Mouse (Mus musculus) stomach, embryonic 15.5 days (tissue): ENCODE data around the gene Zfp607b. TPM values are rescaled to one million over a fixed set of nuclear protein-coding genes. Genes with fewer than 3 reads are reported as not detected.

Experiments
- ATAC-seq: fragments of 200-750 bp; cut with Nextera tagmentation; 2 replicates; pipeline ENCODE4 v1.8.0; 2017; ENCODE audit warnings: low read depth, moderate number of reproducible peaks, moderate TSS enrichment; ENCODE audit not compliant: insufficient read depth, low FRiP score
- H3K27ac ChIP-seq: fragments of 300-500 bp; sonication (generic); 2 replicates; pipeline ENCODE4 v1.5.1; 2015; ENCODE audit warnings: mild to moderate bottlenecking, inconsistent platforms
- H3K27me3 ChIP-seq: fragments of 300-500 bp; sonication (generic); replicated peaks from 2 replicates; pipeline ENCODE4 v1.6.1; 2015; ENCODE audit warnings: inconsistent platforms
- H3K36me3 ChIP-seq: fragments of 300-500 bp; sonication (generic); 2 replicates; pipeline ENCODE4 v1.6.1; 2015; ENCODE audit warnings: inconsistent platforms
- H3K4me1 ChIP-seq: fragments of 300-500 bp; sonication (generic); 2 replicates; pipeline ENCODE4 v1.6.1; 2015; ENCODE audit warnings: inconsistent platforms
- H3K4me2 ChIP-seq: fragments of 300-500 bp; sonication (generic); 2 replicates; pipeline ENCODE4 v1.6.1; 2015; ENCODE audit warnings: mild to moderate bottlenecking, inconsistent platforms
- H3K4me3 ChIP-seq: fragments of 300-500 bp; sonication (generic); replicated peaks from 2 replicates; pipeline ENCODE4 v1.5.1; 2015; ENCODE audit warnings: inconsistent platforms
- H3K9ac ChIP-seq: fragments of 300-500 bp; sonication (generic); 2 replicates; pipeline ENCODE4 v1.6.1; 2015; ENCODE audit warnings: inconsistent platforms
- H3K9me3 ChIP-seq: fragments of 300-500 bp; sonication (generic); 2 replicates; pipeline ENCODE4 v1.6.1; 2016; ENCODE audit warnings: inconsistent platforms
- WGBS: fragments of 180-500 bp; shearing (Covaris S2); methylation state at CpG from one replicate; pipeline ENCODE4 v1.1.7; 2015; 5-methylcytosine and 5-hydroxymethylcytosine counted together
- polyA plus RNA-seq: library from polyadenylated mRNA; unstranded; fragments of >200 nt; fragmentation: Nextera tagmentation; extraction: Ambion mirVana; gene quantifications from 2 replicates; pipeline ENCODE4 v1.2.1, GENCODE M21; 2015

The Zfp607b gene
- polyA plus RNA-seq, 1 experiment from 2014 or later: 4.2 TPM

- ATAC-seq: no peak
- H3K27me3 ChIP-seq: peaks cover 56% of the 10 kb centered on the region
Observed at GRCm38 (mm10) chr7:27657824-27658395, 31.2 kb upstream of the Zfp607b start.

GRCm38 (mm10) chr7:27658712-27659663, 30.2 kb upstream of the Zfp607b start:
- Histone ChIP-seq H3K36me3 (0 out of 2 replicates have a peak, but pooled peaks cover 3% of the 10 kb centered on the region), H3K27me3 (peaks cover 45% of the 10 kb centered on the region), H3K9me3 (no peaks in the 10 kb centered on the region), H3K27ac (no peak overlapping the region), H3K4me1 (peaks cover 5% of the 10 kb centered on the region; the same call in 1 of the 2 replicates), H3K4me2 (no peak overlapping the region), H3K9ac (no peak overlapping the region), H3K4me3 (no peak overlapping the region)
- no peak for ATAC-seq
- 64% methylated on average over 14 of the region's 14 CpGs for WGBS

More at GRCm38 (mm10) chr7:27657824-27658395, 31.2 kb upstream of the Zfp607b start:
- Histone ChIP-seq H3K9me3 (no peaks in the 10 kb centered on the region), H3K4me3 (no peak overlapping the region), H3K4me2 (no peak overlapping the region), H3K27ac (no peak overlapping the region), H3K4me1 (peaks cover 10% of the 10 kb centered on the region; the same call in 1 of the 2 replicates), H3K9ac (no peak overlapping the region), H3K36me3 (0 out of 2 replicates have a peak, but pooled peaks cover 3% of the 10 kb centered on the region)
- WGBS: 34% methylated on average over 53 of the region's 53 CpGs

- Histone ChIP-seq H3K4me2 (no peak overlapping the region), H3K9ac (no peak overlapping the region), H3K27me3 (peaks cover 19% of the 10 kb centered on the region; the same call in 1 of the 2 replicates), H3K9me3 (no peaks in the 10 kb centered on the region), H3K27ac (no peak overlapping the region), H3K36me3 (0 out of 2 replicates have a peak, but pooled peaks cover 9% of the 10 kb centered on the region), H3K4me1 (no peaks in the 10 kb centered on the region), H3K4me3 (no peak overlapping the region)
- WGBS: 86% methylated on average over 4 of the region's 4 CpGs
- ATAC-seq: no peak
Observed at GRCm38 (mm10) chr7:27662038-27662437, 27.1 kb upstream of the Zfp607b start.

DNA sequence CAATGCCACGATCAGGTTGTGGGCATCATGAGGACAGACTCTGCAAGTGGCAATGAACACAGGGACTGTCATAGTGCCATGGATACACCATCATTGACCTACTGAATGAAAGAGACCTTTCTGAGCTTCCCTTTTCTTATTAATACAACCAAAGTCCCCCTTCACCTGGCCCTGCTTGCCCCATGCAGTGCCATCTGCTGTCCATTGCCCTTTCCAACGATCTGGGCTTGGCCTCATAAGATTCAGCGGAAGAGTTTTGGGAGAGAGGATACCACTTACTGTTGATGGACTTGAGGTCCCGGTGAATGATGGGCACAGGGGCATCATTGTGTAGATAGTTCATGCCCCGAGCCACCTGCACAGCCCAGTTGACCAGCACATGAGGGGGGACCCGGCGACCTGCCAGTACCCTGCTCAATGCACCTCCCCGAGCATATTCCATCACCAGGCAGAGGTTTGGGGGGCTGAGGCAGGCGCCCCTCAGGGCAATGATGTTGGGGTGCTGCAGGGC, 16.0 kb upstream of the Zfp607b start:
- no peak for ATAC-seq
- Histone ChIP-seq H3K36me3 (no peaks in the 10 kb centered on the region), H3K4me3 (peak overlapping the region; percentile 76), H3K4me2 (peak overlapping the region; percentile 97), H3K4me1 (peaks cover 15% of the 10 kb centered on the region), H3K9ac (peak overlapping the region; percentile 78), H3K9me3 (no peaks in the 10 kb centered on the region), H3K27ac (no peak overlapping the region), H3K27me3 (no peaks in the 10 kb centered on the region)
- 54% methylated on average over 9 of the region's 9 CpGs for WGBS

GRCm38 (mm10) chr7:27673575-27674131, 15.5 kb upstream of the Zfp607b start:
- Histone ChIP-seq H3K27me3 (no peaks in the 10 kb centered on the region), H3K4me2 (peak overlapping the region; percentile 97), H3K4me1 (peaks cover 15% of the 10 kb centered on the region), H3K4me3 (peak overlapping the region; percentile 76), H3K36me3 (no peaks in the 10 kb centered on the region), H3K9ac (peak overlapping the region; percentile 78), H3K27ac (peak overlapping the region; percentile 93; the same call in 1 of the 2 replicates), H3K9me3 (no peaks in the 10 kb centered on the region)
- 0 out of 2 replicates have a peak, but pooled peaks have one; percentile 13 for ATAC-seq
- WGBS: under 1% methylated on average over 47 of the region's 52 CpGs

DNA sequence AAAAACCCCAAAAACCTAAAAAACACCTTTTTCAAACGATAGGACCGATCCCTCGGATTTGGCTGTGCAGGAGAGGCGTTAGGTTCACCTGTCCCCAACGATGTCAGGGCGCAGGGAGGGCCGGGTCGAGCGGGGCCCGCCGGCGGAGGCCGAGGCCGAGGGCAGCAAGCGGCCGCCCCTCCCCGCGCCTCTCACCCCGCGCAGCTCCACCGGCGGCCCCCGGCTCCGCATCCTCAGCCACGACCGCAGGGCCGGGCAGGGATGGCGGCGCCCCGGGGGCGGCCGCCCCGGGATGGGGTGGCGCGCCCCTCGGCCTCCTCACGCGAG, 15.0 kb upstream of the Zfp607b start:
- Histone ChIP-seq H3K36me3 (no peaks in the 10 kb centered on the region), H3K27me3 (no peaks in the 10 kb centered on the region), H3K4me3 (peak overlapping the region; percentile 76), H3K27ac (peak overlapping the region; percentile 93; the same call in 1 of the 2 replicates), H3K4me2 (peak overlapping the region; percentile 97), H3K9ac (peak overlapping the region; percentile 78), H3K4me1 (peaks cover 15% of the 10 kb centered on the region), H3K9me3 (no peaks in the 10 kb centered on the region)
- under 1% methylated on average over 38 of the region's 38 CpGs for WGBS
- no peak; the same call in 1 of the 2 replicates for ATAC-seq

- WGBS: under 1% methylated on average over 31 of the region's 31 CpGs
- ATAC-seq: peak; percentile 96
- Histone ChIP-seq H3K27ac (peak within 1 kb of the TSS; percentile 93), H3K9ac (peak within 1 kb of the TSS; percentile 78), H3K4me1 (peaks cover 15% of the 10 kb centered on the region), H3K36me3 (no peaks in the 10 kb centered on the region), H3K4me3 (peak within 1 kb of the TSS; percentile 76), H3K27me3 (no peaks in the 10 kb centered on the region), H3K4me2 (peak within 1 kb of the TSS; percentile 97), H3K9me3 (no peaks in the 10 kb centered on the region)
Observed at GRCm38 (mm10) chr7:27674522-27675221, 14.5 kb upstream of the Zfp607b start, which contains the start of gene Map3k10. Gene Map3k10 (minus strand): TSS chr7:27674598.

DNA sequence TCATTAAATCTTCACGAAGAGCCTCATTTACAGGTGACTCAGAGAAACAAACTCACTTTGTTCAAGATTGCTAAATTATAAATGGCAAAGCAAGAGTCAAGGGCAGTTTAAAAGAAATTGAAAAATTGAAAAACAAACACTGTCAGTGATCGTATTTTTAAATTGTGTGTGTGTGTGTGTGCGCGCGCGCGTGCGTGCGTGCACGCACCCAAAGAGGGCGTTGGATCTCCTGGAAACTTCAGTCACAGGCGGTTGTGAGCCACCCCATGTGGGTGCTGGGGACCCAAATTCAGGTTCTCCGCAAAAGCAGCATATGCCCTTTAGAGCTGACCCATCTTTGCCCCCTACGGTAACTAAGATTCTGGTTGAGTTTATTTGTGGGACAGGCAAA, 13.9 kb upstream of the Zfp607b start:
- H3K27ac ChIP-seq: no peak overlapping the region
- H3K36me3 ChIP-seq: no peaks in the 10 kb centered on the region
- H3K4me3 ChIP-seq: peak overlapping the region; percentile 76
- no peak for ATAC-seq
- H3K4me2 ChIP-seq: peak overlapping the region; percentile 97
- no peaks in the 10 kb centered on the region for H3K27me3 ChIP-seq
- no peaks in the 10 kb centered on the region for H3K9me3 ChIP-seq
- WGBS: 29% methylated on average over 14 of the region's 14 CpGs
- peaks cover 15% of the 10 kb centered on the region for H3K4me1 ChIP-seq
- no peak overlapping the region for H3K9ac ChIP-seq

- Histone ChIP-seq H3K27me3 (no peaks in the 10 kb centered on the region), H3K9me3 (no peaks in the 10 kb centered on the region), H3K4me1 (peaks cover 2% of the 10 kb centered on the region; the same call in 1 of the 2 replicates), H3K27ac (no peak overlapping the region), H3K4me3 (no peak overlapping the region), H3K9ac (no peak overlapping the region), H3K36me3 (no peaks in the 10 kb centered on the region), H3K4me2 (no peak overlapping the region)
- 41% methylated on average over 2 of the region's 2 CpGs for WGBS
- no peak for ATAC-seq
Observed at GRCm38 (mm10) chr7:27683218-27683617, 5.9 kb upstream of the Zfp607b start.

GRCm38 (mm10) chr7:27685220-27685619, 3.9 kb upstream of the Zfp607b start:
- WGBS: 36% methylated on average over 5 of the region's 5 CpGs
- ATAC-seq: no peak
- H3K36me3 ChIP-seq: no peaks in the 10 kb centered on the region

DNA sequence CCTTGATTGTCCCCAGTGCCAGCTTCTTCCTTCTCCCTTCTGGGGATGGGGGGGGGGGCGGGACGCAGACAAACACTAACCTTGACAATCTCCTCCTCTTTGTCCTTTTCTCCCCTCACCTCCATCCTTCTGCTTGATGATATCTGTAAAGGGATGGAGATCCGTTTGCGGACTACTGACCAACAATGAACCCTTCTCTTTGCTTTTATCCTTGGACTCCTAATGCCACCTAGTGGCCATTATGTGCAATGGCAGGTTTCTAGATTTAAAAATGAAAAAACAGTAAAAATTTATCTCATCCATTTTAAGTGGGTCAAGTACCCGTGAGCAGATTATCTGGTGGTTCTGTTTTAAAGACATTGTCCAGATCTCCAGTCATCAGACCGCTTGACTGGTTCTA, 3.5 kb upstream of the Zfp607b start:
- Histone ChIP-seq H3K9ac (no peak overlapping the region), H3K4me3 (no peak overlapping the region), H3K36me3 (no peaks in the 10 kb centered on the region), H3K4me1 (peaks cover 4% of the 10 kb centered on the region; the same call in 1 of the 2 replicates), H3K4me2 (peak overlapping the region; percentile 10; the same call in 1 of the 2 replicates), H3K9me3 (no peaks in the 10 kb centered on the region), H3K27ac (no peak overlapping the region), H3K27me3 (no peaks in the 10 kb centered on the region)
- no peak for ATAC-seq
- 1% methylated on average over 6 of the region's 6 CpGs for WGBS

More at GRCm38 (mm10) chr7:27685220-27685619, 3.9 kb upstream of the Zfp607b start:
- no peak overlapping the region for H3K9ac ChIP-seq
- H3K4me3 ChIP-seq: no peak overlapping the region
- H3K4me1 ChIP-seq: peaks cover 4% of the 10 kb centered on the region; the same call in 1 of the 2 replicates
- peak overlapping the region; percentile 10; the same call in 1 of the 2 replicates for H3K4me2 ChIP-seq
- no peaks in the 10 kb centered on the region for H3K9me3 ChIP-seq
- H3K27ac ChIP-seq: no peak overlapping the region
- H3K27me3 ChIP-seq: no peaks in the 10 kb centered on the region
